Mouse (Mus musculus) kidney, postnatal 25 days (tissue): ENCODE results near the gene Arl8b.
A peak's percentile ranks its signal among the peaks of the same experiment; 100 is the strongest.
"Not testable (repeated sequence)": the region's sequence is repeated elsewhere in the genome, so short reads cannot be mapped to it uniquely, and the experiment has no call there.

Source experiments
- DNase-seq, 2 experiments: peaks; one replicate each; pipeline ENCODE4 v3.0.0; 2021; ENCODE audit warnings: mixed read lengths in 2 of 2

The Arl8b gene

DNA sequence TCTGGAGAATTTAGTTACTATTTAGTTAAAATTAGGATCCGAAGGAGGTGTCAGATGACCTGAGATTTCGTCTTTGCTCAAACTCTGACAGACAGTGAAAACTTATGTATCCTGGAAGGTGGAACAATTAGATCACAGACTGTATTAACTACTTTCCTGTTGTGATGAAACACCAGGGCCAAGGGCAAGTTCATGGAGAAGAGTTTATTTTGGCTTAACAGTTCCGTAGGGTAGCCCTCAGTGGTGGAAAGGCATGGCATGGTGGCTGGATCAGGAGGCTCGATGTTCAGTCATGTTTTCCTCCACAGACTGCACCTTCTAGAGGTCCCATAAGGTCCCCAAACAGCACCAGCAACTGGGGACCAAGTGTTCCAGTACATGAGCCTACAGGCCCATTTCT lies 54.2 kb downstream of the Arl8b start:
- no peak for DNase-seq

DNA sequence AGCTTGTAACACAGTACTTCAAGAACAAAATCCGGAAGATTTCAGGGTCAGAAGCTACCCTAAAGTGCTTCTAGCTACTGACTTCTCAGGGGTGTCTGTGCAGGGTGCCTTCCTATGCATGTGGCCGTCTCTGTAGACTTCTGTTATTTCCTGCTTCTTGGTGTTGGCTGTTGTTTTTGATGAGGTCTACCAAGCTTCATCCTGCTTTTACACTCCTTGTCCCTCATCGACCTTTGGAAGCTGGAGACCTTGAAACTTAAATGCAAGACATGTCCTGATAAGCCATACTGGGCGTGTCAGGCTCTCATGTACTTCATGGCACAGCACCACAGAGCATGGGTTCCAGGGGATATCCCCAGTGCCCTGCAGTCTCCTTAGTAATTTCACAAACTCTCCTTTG lies 55.1 kb downstream of the Arl8b start:
- DNase-seq, result no peak

DNA sequence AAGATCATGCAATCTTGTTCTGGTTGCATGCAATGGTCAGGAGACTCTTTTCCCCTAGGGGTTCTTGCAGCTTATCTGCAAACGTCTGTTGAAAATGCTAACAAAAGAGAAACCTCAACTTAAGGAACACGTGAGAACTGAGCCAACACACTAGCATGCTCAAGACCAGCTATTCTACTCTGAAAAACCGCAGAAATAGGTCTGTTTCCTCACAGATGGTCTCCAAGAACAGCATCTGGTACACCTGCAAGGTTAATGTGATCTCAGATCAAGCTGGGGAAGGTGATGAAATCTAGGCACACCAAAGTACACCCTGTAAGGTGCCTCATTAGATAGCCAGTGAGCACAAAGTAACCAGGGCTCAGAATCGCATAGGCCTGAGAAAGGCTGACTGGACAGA lies 56.5 kb downstream of the Arl8b start:
- DNase-seq, result no peak

DNA sequence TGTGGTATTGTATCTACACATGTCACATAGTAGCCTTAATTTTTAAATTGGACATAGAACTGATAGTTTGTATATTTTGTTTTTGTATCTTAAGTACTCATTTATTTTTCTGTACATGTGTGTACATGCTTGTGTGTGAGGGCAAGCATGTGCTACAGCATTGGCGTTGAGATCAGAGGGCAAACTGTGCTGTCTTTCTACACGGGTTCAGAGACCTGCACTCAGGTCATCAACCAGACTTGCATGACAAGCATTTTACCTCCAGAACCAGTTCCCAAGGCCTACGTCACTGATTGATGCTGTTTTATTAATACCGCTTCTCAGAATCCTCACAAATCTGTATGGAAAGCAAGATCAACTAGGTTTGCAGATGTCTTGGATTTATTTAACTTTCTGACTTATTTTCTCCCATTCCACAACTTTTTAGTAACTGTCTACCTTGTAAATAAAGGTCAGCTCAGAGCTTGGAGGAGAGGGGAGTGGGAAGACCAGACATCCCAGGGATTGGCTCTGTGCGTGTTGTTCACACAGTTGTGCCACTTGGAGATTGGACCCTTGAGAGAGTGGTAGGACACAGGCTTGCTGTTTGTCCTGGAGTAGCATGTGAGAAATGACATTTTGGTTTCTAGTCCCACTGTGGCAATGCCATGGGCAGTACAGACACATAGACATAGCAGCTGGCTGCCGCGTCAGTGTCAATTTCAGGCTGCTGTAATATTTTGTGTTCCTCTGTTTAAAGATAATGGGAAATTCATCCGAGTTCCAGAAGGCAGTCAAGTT lies 58.2 kb downstream of the Arl8b start:
- no peak for DNase-seq

DNA sequence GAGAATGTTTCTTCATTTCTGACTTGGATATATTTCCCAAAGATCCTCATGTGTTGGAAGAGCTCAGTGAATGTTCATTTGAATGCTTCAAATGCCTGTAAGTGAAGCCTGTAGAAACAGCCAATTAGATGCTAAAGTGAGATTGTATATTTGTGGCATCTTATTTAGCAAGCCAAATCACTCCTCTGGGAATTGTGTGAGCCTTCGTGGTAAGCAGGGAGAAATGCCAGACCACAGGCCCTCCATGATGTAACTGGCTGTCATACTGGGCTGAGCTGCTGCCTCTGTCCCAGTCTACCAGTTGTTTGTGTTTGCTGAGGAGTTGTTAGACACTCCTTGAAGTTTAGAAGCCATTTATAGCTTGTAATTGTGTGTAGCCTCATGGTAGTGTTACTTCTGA lies 60.8 kb downstream of the Arl8b start:
- no peak for DNase-seq

DNA sequence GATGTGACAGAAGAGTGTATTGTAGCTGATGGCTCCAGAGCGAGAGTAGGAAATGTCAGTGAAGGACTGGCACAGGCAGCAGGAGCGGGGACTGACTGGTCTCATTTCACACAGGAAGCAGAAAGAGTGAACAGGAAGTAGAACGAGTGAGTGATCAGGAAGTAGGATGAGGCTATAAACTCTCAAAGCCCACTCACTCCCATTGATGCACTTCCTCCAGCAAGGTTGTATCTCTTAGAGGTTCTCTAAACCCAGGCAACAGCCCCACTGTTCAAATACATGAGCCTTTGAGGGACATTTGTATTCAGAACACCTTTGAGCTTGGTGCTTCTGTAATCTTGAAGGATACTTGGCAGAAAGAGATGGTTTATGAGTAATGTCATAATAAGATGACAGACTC lies 61.2 kb downstream of the Arl8b start:
- no peak for DNase-seq

DNA sequence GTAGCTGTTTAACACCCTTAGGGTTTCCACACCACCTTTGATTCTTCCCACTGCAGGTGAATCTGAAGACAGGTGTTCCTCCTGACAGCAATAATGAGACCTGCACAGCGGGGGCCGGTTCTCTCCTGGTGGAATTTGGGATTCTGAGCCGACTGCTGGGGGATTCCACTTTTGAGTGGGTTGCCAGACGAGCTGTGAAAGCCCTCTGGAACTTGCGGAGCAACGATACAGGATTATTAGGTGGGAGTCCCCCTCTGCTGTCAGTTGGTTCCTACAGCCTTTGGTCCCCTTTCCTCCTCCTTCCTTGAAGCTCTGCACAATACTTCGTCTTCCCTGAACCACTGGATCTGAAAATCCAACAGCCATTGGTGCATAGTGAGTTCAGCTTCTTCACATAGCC lies 61.9 kb downstream of the Arl8b start:
- DNase-seq, result no peak

DNA sequence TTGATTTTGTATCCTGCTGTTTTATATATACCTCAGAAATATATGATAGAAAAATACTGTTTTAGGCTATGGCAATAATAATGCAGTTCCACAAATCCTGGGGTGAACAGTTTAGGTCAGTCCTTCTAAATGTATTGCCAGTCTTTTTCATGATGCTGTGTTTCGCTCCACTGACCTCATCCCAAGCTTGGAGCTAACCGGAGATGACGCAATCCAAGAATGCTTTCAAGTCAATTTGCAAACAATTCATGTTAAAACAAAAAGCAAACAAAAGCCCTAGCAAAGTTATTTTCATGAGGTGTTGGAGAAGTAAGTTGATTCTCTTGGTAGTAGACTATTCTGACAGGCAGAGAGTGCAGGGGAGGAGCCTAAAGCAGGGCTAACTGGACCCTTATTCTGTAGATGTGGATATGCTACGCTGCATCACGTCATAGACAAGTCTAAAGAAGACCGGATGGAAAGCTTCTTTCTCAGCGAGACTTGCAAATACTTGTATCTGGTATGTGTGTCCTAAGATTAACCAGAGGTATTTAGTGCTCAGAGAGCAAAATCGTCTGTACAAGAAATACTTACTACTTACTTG lies 69.3 kb downstream of the Arl8b start:
- DNase-seq, result no peak

DNA sequence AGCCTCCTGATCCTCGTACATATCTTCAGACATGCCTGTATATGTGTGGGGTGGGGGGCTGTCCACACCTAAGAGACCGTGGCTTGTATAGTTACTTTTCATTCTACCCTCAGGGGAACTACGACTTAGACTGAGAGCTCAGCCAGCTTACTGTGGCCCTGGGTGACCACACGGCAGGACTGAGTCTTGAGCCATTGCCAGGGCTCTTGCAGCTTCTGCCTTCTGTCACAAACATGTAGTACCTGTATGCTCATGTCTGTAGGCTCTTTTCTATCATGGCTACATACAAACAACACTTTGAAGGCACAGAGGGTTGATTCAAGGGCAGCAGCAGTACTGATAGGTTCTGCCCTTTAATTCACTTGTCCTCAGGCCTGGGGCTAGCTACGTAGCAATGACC lies 70.1 kb downstream of the Arl8b start:
- no peak for DNase-seq

DNA sequence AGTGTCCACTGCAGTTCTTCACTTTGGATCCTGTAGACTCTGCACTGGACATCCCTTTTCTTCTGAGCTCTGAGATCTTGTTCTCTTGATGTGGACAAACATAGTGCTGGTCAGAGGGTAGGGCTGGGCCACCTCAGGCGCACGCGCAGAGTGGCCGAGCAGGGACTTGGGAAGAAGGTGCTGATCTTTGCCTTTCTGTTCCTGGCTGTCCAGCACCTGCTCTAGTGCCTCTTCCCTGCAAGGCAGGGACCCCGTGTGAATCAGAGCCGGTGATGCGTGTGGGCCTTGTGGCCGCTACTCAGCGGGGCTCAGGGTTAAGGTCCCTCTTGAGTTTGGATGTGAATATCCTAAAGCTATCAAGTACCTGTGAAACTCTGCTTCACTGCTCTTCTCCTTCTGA lies 75.7 kb downstream of the Arl8b start:
- peak; percentile 9 to 60 for DNase-seq

DNA sequence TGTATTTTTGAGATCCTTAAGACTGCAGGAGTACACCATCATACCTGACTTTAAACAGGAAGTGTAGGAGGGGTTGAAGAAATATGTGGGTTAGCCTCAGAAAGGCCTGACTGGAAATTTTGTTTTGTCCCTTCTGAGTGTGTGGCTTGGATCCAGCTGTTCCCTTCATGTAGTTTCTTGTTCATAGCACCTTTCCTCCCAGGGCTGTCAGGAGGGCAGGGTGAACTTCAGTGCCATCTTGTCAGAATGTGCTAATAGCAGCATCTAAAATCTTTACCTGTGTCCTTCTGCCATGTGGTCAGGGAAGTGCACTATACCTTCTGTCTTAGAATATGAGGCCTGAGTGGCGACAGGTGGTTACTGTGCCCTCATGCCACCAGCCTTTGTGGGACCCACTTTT lies 78.3 kb downstream of the Arl8b start:
- DNase-seq, result no peak

DNA sequence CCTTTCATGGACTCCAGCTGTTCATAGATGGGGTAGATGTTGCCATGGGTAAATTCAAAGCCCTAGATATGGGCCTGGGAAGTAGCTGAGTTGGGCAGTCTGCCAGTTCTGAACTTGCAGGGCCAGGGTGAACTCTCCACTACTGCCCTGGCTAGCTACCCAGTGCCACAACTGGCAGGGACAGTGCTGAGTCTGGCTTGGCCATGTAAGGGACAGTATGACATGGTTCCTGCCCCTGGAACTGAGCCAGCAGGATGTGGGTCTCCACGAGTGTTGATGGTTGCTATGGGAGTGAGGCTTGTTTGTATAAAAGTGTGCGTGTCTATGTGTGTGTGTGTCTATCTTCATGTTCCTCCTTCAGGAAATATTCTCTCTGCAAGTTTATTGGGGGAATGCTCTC lies 79.6 kb downstream of the Arl8b start:
- DNase-seq, result peak; percentile 36 to 47

DNA sequence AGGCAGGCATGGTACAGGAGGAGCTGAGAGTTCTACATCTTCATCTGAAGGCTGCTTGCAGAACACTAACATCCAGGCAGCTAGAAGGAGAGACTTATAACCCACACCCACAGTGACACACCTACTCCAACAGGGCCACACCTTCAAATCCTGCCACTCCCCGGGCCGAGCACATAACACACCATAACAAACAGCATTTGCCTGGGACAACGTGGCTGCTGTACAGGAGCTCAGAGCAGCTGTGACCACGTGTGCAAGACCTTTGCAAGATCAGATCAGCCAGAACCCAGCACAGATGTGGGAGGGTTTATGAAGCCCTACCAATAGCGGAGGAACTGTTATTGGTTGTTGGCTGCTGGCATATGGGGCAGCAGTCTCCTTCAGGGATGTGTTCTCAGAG lies 83.4 kb downstream of the Arl8b start:
- no peak for DNase-seq

DNA sequence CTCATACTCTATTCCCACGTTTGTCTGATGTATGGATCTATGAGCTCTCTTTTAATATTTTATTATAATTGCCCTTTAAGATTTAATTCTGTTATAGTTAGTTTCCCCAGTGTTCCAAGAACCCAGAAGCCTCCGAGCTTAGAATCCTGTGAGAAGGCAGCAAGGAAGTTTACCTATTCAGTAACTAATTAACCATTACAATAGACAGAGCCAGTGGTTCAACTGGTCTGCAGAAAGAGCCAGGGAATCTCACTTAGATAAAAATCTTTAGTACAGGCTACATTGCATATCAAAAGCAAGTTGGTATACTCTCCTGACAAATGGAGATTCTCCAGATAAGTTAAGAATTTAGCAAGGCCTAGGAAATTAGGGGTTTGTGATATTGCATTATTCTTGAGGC lies 86.1 kb downstream of the Arl8b start:
- not testable (repeated sequence) for DNase-seq

DNA sequence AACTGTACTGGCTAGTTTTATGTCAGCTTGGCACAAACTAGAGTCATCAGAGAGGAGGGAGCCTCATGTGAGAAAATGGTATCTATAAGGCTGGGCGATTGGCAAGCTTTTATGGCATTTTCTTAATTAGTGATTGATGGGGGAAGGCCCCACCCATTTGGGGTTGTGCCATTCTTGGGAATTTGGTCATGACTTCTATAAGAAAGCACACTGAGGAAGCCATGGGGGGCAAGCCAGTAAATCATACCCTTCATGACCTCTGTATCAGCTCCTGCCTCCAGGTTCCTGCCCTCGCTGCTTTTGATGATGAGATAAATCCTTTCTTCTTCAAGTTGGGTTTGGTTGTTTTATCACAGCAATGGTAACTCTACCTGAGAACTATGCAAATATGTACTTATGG lies 87.5 kb downstream of the Arl8b start:
- no peak for DNase-seq

DNA sequence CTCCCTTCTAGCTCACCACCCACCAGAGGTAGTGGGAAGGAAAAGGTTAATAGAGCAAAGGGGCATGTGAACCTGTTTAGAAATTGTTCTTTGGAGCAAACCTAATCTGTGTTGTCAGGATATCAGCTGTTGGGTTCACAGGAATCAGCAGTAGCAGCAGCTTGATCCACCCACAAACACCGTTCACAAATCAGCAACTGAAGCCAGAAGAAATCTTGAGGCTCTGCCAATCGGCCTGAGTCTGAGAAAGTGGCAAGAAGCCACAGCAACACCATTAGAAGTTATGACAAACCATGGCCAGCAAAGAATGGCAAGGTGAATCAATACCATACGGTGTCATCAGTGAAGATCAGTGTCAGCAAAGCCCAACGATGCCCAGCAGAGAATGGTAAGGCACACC lies 88.4 kb downstream of the Arl8b start:
- no peak for DNase-seq
